Comparison of ENCODE assay signal across 9 mouse cellular contexts in the genomic region with DNA sequence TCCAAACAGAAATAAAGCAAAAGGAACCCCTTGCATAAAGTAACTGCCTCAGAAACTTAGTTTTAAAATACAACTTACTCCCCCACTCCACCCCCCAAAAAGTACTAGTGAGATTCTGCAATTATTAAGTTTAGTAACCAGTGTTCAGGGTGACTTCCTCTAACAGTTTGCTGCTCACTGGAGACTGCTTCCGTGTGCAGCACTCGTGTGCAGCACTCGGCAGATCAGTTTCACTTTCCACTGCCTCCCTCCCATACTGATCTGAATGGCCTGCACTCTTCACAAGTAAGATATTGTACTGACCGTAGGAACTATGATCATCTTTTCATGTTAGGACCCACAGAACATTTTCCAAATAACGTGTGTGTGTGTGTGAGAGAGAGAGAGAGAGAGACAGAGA. TPM values are rescaled to one million over a fixed set of nuclear protein-coding genes. Genes with fewer than 3 reads are reported as not detected.
DNase-seq lines count a peak whose midpoint lies in the region; ATAC-seq lines count a peak whose summit lies in the region.
"Had no signal": no experiment of that assay in that cellular context is flagged by ENCODE, and none has a peak within 500 bp of the region (broad histone marks: within the 10 kb centered on the region; RNA-seq: fewer than 3 reads in every experiment).

No protein-coding gene starts in this region.

- intact Hi-C loops in heart, postnatal 25 days (cut with DNase I): loop anchor here (5.0 kb wide), 1 partner anchor 70 kb away; no protein-coding TSS in a partner anchor

- DNase-seq in heart, adult 9 months (ENCODE audit: low spot score in 2 of 2): peak; percentile 52 to 68
- DNase-seq in heart, postnatal 25 days (ENCODE audit: low spot score): no peak
- peak; percentile 86 for DNase-seq in induced T-regulatory cell, adult 2 months (ENCODE audit: low read depth)
- peak; percentile 75 for DNase-seq in naive thymus-derived CD4-positive, alpha-beta T cell, adult 2 months (ENCODE audit: low read depth)
- no peak for DNase-seq in layer of hippocampus, postnatal 14 days (ENCODE audit: low spot score in 2 of 2)
- no peak for DNase-seq in layer of hippocampus, postnatal 25 days (ENCODE audit: extremely low spot score in 1 of 2, low spot score in 1 of 2)
- DNase-seq: lung, embryonic 14.5 days had no signal

- ATAC-seq in CD4-positive, CD25-positive, alpha-beta regulatory T cell, adult 4 months: peak; percentile 57
- no peak for ATAC-seq in megakaryocyte-erythroid progenitor cell, adult 5-6 weeks (replicated peaks; ENCODE audit: low FRiP score, low TSS enrichment, poor library complexity, severe bottlenecking)

RNA-seq across cellular contexts. Expression of gene Max, which starts 4.3 kb away (rescaled TPM):
- 10 to 100 TPM; 47.7 to 67.9 TPM for total RNA-seq in heart, postnatal 25 days (2021)
- polyA plus RNA-seq in CD4-positive, CD25-positive, alpha-beta regulatory T cell, adult 4 months (2017; shearing (Covaris generic)): 100 to 1,000 TPM in 1 of 2 experiments, 10 to 100 TPM in 1; 38.1 to 126 TPM
- total RNA-seq in megakaryocyte-erythroid progenitor cell, adult 5-6 weeks (2014; fragmentation: Nextera tagmentation): 108 and 111 TPM in 2 replicates
- total RNA-seq in megakaryocyte-erythroid progenitor cell, adult 5-6 weeks (2017): 91.3 and 139 TPM in 2 replicates
- 10 to 100 TPM; 67.4 to 75.9 TPM for total RNA-seq in layer of hippocampus, postnatal 14 days (2021)
- 10 to 100 TPM; 63.6 to 71.3 TPM for total RNA-seq in layer of hippocampus, postnatal 25 days (2021)

Comparison
In these comparisons a context has a peak if more than half of its experiments do, and no peak if none do; other contexts are left out.
1. DNase-seq: peak in heart, adult 9 months (2 of 2), induced T-regulatory cell, adult 2 months (single experiment) and naive thymus-derived CD4-positive, alpha-beta T cell, adult 2 months (single experiment); none in heart, postnatal 25 days (single experiment), layer of hippocampus, postnatal 14 days (0 of 2) and layer of hippocampus, postnatal 25 days (0 of 2).